Mouse (Mus musculus) heart, embryonic 11.5 days (tissue): ENCODE results near the gene Ccdc78. TPM values are rescaled to one million over a fixed set of nuclear protein-coding genes. Genes with fewer than 3 reads are reported as not detected.

ENCODE experiments used
- ATAC-seq: fragments of 200-750 bp; cut with Nextera tagmentation; replicated peaks from 2 replicates; pipeline ENCODE4 v1.8.0; 2017; ENCODE audit warnings: moderate library complexity; ENCODE audit not compliant: insufficient number of reproducible peaks, low FRiP score, low TSS enrichment
- H3K27ac ChIP-seq: fragments of 300-500 bp; sonication (generic); 2 replicates; pipeline ENCODE4 v1.5.1; 2014; ENCODE audit warnings: mild to moderate bottlenecking, low read depth, low read length
- H3K27me3 ChIP-seq: fragments of 300-500 bp; sonication (generic); 2 replicates; pipeline ENCODE4 v1.6.1; 2014; ENCODE audit warnings: mild to moderate bottlenecking, low read length, mixed read lengths; ENCODE audit not compliant: control insufficient read depth, insufficient read depth
- H3K36me3 ChIP-seq: fragments of 300-500 bp; sonication (generic); 2 replicates; pipeline ENCODE4 v1.6.1; 2014; ENCODE audit warnings: mild to moderate bottlenecking, low read length, moderate library complexity, mixed read lengths; ENCODE audit not compliant: control insufficient read depth, insufficient read depth
- H3K4me1 ChIP-seq: fragments of 300-500 bp; sonication (generic); 2 replicates; pipeline ENCODE4 v1.6.1; 2014; ENCODE audit warnings: low read length; ENCODE audit not compliant: control insufficient read depth, insufficient read depth
- H3K4me2 ChIP-seq: fragments of 300-500 bp; sonication (generic); 2 replicates; pipeline ENCODE4 v1.6.1; 2014; ENCODE audit warnings: mild to moderate bottlenecking, moderate library complexity
- H3K4me3 ChIP-seq: fragments of 300-500 bp; sonication (generic); 2 replicates; pipeline ENCODE4 v1.5.1; 2014; ENCODE audit warnings: low read depth, low read length
- H3K9ac ChIP-seq: fragments of 300-500 bp; sonication (generic); 2 replicates; pipeline ENCODE4 v1.6.1; 2014; ENCODE audit warnings: mild to moderate bottlenecking, low read depth, low read length, moderate library complexity
- H3K9me3 ChIP-seq: fragments of 300-500 bp; sonication (generic); replicated peaks from 2 replicates; pipeline ENCODE4 v1.6.1; 2016; ENCODE audit warnings: low read length; ENCODE audit not compliant: control insufficient read depth
- WGBS: fragments of 180-500 bp; shearing (Covaris S2); extraction: QIAGEN DNeasy Blood & Tissue Kit; methylation state at CpG from one replicate; pipeline ENCODE4 v1.1.7; 2014; ENCODE audit not compliant: insufficient replicate concordance; 5-methylcytosine and 5-hydroxymethylcytosine counted together
- polyA plus RNA-seq: library from polyadenylated mRNA; unstranded; fragments of >200 nt; fragmentation: Nextera tagmentation; extraction: Ambion mirVana; gene quantifications from 2 replicates; pipeline ENCODE4 v1.2.1, GENCODE M21; 2014

Ccdc78 gene
- polyA plus RNA-seq, 1 experiment from 2014 or later: 0.13 TPM

GRCm38 (mm10) chr17:25831451-25832281 is 45.3 kb downstream of the Ccdc78 start:
- no peaks in the 10 kb centered on the region for H3K9me3 ChIP-seq
- no peaks in the 10 kb centered on the region for H3K27me3 ChIP-seq
- peak overlapping the region; percentile 88 for H3K4me3 ChIP-seq
- peak overlapping the region; percentile 98 for H3K4me2 ChIP-seq
- peak overlapping the region; percentile 92 for H3K9ac ChIP-seq
- H3K27ac ChIP-seq: peak overlapping the region; percentile 99; the same call in 1 of the 2 replicates
- ATAC-seq: no peak
- WGBS: 50% methylated on average over 21 of the region's 21 CpGs
- H3K4me1 ChIP-seq: peaks cover 61% of the 10 kb centered on the region
- H3K36me3 ChIP-seq: peaks cover 24% of the 10 kb centered on the region

DNA sequence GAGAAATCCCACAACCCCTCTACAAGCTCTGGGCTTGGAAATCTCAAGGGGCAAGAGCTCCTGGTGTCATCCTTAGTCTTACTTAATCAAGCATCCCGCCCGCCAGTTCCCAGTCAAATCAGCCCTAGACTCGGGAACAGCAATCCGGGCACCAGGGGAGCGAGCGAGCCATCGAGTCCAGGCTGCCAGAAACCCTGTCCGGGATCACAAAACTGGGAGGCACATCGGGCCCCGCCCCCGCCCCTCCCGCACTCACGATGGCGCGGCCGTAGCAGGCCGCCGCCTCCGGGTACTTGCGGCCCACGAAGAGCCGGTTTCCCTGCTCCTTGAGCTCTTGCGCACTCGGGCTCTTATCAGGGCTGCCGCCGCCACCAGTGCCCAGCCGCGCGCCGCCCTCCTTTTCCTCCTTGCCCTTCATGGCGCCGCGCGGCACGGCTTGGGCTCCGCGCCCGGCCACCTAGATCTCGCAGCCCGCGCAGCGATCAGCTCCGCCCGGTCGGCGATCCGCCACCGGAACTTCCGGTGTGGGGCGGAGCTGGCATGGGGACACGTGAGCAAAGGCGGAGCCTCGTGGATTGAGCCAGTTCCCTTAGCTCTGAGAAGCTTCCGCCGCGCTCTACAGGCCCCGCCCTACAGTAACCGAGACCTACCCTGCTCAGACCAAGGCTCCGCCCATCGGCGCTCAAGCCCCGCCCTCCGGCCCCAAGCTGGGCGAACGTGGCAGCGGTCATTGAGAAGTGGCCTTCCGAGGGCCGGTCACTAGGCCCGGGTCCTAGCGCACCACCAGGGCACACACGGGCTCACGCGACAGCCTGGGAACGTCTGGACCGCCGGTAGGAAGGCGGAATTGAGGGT is 46.3 kb downstream of the Ccdc78 start:
- Histone ChIP-seq H3K27ac (peak overlapping the region; percentile 99), H3K4me1 (peaks cover 71% of the 10 kb centered on the region), H3K36me3 (peaks cover 20% of the 10 kb centered on the region), H3K4me3 (peak overlapping the region; percentile 88), H3K9ac (peak overlapping the region; percentile 92), H3K9me3 (no peaks in the 10 kb centered on the region), H3K27me3 (no peaks in the 10 kb centered on the region), H3K4me2 (peak overlapping the region; percentile 98)
- ATAC-seq: peak; percentile 91
- WGBS: under 1% methylated on average over 61 of the region's 77 CpGs

GRCm38 (mm10) chr17:25833291-25833663 is 46.9 kb downstream of the Ccdc78 start, which contains the start of gene Stub1:
Gene Stub1, minus strand, starts transcription at chr17:25833404.
- peaks cover 73% of the 10 kb centered on the region for H3K4me1 ChIP-seq
- ATAC-seq: peak; percentile 73
- H3K9ac ChIP-seq: peak within 1 kb of the TSS; percentile 92
- H3K9me3 ChIP-seq: no peaks in the 10 kb centered on the region
- H3K27ac ChIP-seq: peak within 1 kb of the TSS; percentile 99
- H3K4me2 ChIP-seq: peak within 1 kb of the TSS; percentile 98
- under 1% methylated on average over 24 of the region's 24 CpGs for WGBS
- H3K36me3 ChIP-seq: peaks cover 19% of the 10 kb centered on the region
- peak within 1 kb of the TSS; percentile 88 for H3K4me3 ChIP-seq
- H3K27me3 ChIP-seq: no peaks in the 10 kb centered on the region

- Histone ChIP-seq H3K4me3 (peak overlapping the region; percentile 88), H3K9me3 (no peaks in the 10 kb centered on the region), H3K4me1 (peaks cover 69% of the 10 kb centered on the region), H3K27me3 (no peaks in the 10 kb centered on the region), H3K27ac (peak overlapping the region; percentile 99), H3K36me3 (peaks cover 22% of the 10 kb centered on the region), H3K9ac (peak overlapping the region; percentile 92), H3K4me2 (peak overlapping the region; percentile 98)
- WGBS: 39% methylated on average over 6 of the region's 6 CpGs
- ATAC-seq: no peak
Measured at GRCm38 (mm10) chr17:25833961-25834594, 47.7 kb downstream of the Ccdc78 start.

- Histone ChIP-seq H3K4me3 (peak overlapping the region; percentile 88), H3K4me1 (peaks cover 66% of the 10 kb centered on the region), H3K36me3 (peaks cover 27% of the 10 kb centered on the region), H3K27me3 (no peaks in the 10 kb centered on the region), H3K9ac (peak overlapping the region; percentile 92), H3K9me3 (no peaks in the 10 kb centered on the region), H3K4me2 (peak overlapping the region; percentile 98), H3K27ac (peak overlapping the region; percentile 99; the same call in 1 of the 2 replicates)
- 90% methylated on average over 12 of the region's 12 CpGs for WGBS
- no peak for ATAC-seq
Measured at GRCm38 (mm10) chr17:25834595-25835222, 48.3 kb downstream of the Ccdc78 start.

DNA sequence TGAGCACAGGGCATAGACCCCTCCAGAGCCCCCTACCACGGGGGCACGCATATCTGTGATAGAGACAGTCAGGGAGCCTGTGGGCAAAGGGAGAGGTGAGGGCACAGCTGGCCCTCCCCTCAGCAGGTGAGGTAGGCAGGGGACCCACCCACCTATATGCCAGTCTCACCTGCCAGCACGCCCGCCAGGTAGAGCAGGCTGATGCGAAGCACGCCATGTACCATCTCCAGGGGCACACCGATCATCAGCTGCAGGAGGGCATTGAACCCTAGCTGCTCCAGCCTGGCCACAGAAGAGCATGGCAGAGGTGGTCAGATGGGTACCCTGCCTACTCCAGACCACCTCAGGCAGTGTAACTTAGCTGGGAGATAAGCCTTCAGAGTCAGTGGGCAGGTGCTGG is 48.9 kb downstream of the Ccdc78 start:
- peak overlapping the region; percentile 98 for H3K4me2 ChIP-seq
- peaks cover 28% of the 10 kb centered on the region for H3K36me3 ChIP-seq
- H3K4me3 ChIP-seq: peak overlapping the region; percentile 88; the same call in 1 of the 2 replicates
- no peak overlapping the region for H3K27ac ChIP-seq
- no peak for ATAC-seq
- H3K27me3 ChIP-seq: no peaks in the 10 kb centered on the region
- H3K9ac ChIP-seq: no peak overlapping the region
- peaks cover 60% of the 10 kb centered on the region for H3K4me1 ChIP-seq
- WGBS: 92% methylated on average over 7 of the region's 7 CpGs
- no peaks in the 10 kb centered on the region for H3K9me3 ChIP-seq

DNA sequence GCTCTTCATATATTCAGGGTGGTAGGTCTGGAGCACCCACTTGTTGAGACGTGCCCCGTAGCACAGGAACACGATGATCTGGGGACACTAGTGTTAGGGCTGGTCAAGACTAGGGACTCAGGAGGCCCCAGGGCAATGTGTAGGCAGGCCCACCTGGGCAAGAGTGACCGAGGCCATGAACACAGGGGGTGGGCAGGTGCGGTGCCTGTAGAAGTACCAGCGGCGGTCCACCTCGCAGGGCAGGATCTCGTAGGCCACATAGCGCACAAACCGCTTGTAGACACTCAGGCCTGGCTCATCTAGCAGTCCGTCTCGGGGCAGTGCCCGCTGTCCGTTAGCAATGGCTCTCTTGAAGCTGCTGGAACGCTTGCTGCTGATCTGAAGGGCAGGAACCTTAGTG is 49.4 kb downstream of the Ccdc78 start:
- Histone ChIP-seq H3K27me3 (no peaks in the 10 kb centered on the region), H3K9me3 (no peaks in the 10 kb centered on the region), H3K4me3 (no peak overlapping the region), H3K4me2 (peak overlapping the region; percentile 86), H3K36me3 (peaks cover 28% of the 10 kb centered on the region), H3K27ac (no peak overlapping the region), H3K4me1 (peaks cover 56% of the 10 kb centered on the region), H3K9ac (peak overlapping the region; percentile 73)
- WGBS: 88% methylated on average over 16 of the region's 16 CpGs
- ATAC-seq: no peak
